Mouse (Mus musculus): ENCODE results near the gene Smad6. TPM values are rescaled to one million over a fixed set of nuclear protein-coding genes. Genes with fewer than 3 reads are reported as not detected.

Gene Smad6
- total RNA-seq (2014; rRNA removed) = 4.1 and 6.0 TPM in 2 replicates
- 11.4 and 12.6 TPM in 2 replicates for polyA plus RNA-seq (2012; rRNA removed)

GRCm38 (mm10) chr9:64021853-64022561 is at the start of gene Smad6:
Smad6 (minus strand) TSS chr9:64022059.
- Histone ChIP-seq H3K4me3 (ENCODE audit: insufficient read depth, low read depth, low read length) (peak within 1 kb of the TSS; percentile 71), H3K79me2 (ENCODE audit: control insufficient read depth, insufficient read depth, low read length) (peaks cover 12% of the 10 kb centered on the region; the same call in 1 of the 2 replicates), H3K4me1 (ENCODE audit: control insufficient read depth, insufficient read depth, low read length) (peaks cover 2% of the 10 kb centered on the region; the same call in 1 of the 2 replicates), H3K9ac (ENCODE audit: low read depth, low read length) (peak within 1 kb of the TSS; percentile 82), H3K36me3 (ENCODE audit: control insufficient read depth, insufficient read depth, low read length) (no peaks in the 10 kb centered on the region), H3K27ac (replicated peaks; ENCODE audit: insufficient read depth, low read depth, low read length) (peak within 1 kb of the TSS; percentile 85), H3K27me3 (ENCODE audit: control insufficient read depth, insufficient read depth, low read length) (no peaks in the 10 kb centered on the region)
- TF ChIP-seq POLR2A (IDR thresholded peaks at IDR 0.05; ENCODE audit: extremely low read depth, insufficient read depth, low read length) (peak; percentile 69), CTCF (IDR thresholded peaks at IDR 0.05; ENCODE audit: low read depth, low read length) (no peak)
- DNase-seq (ENCODE audit: extremely low read depth, low read depth, low spot score) = peak; percentile 89
- under 1% methylated on average over 60 of the region's 60 CpGs for WGBS

GRCm38 (mm10) chr9:64070674-64071073 is 48.8 kb upstream of the Smad6 start:
- WGBS = 93% methylated on average over 5 of the region's 5 CpGs
- Histone ChIP-seq H3K27me3 (ENCODE audit: control insufficient read depth, insufficient read depth, low read length) (no peaks in the 10 kb centered on the region), H3K9ac (ENCODE audit: low read depth, low read length) (no peak overlapping the region), H3K27ac (replicated peaks; ENCODE audit: insufficient read depth, low read depth, low read length) (no peak overlapping the region), H3K79me2 (ENCODE audit: control insufficient read depth, insufficient read depth, low read length) (no peaks in the 10 kb centered on the region), H3K4me1 (ENCODE audit: control insufficient read depth, insufficient read depth, low read length) (peaks cover 10% of the 10 kb centered on the region), H3K4me3 (ENCODE audit: insufficient read depth, low read depth, low read length) (no peak overlapping the region), H3K36me3 (ENCODE audit: control insufficient read depth, insufficient read depth, low read length) (no peaks in the 10 kb centered on the region)
- TF ChIP-seq CTCF (IDR thresholded peaks at IDR 0.05; ENCODE audit: low read depth, low read length) (no peak), POLR2A (IDR thresholded peaks at IDR 0.05; ENCODE audit: extremely low read depth, insufficient read depth, low read length) (no peak)
- no peak for DNase-seq (ENCODE audit: extremely low read depth, low read depth, low spot score)

- Histone ChIP-seq H3K27me3 (ENCODE audit: control insufficient read depth, insufficient read depth, low read length) (no peaks in the 10 kb centered on the region), H3K4me3 (ENCODE audit: insufficient read depth, low read depth, low read length) (no peak overlapping the region), H3K36me3 (ENCODE audit: control insufficient read depth, insufficient read depth, low read length) (no peaks in the 10 kb centered on the region), H3K79me2 (ENCODE audit: control insufficient read depth, insufficient read depth, low read length) (no peaks in the 10 kb centered on the region), H3K27ac (replicated peaks; ENCODE audit: insufficient read depth, low read depth, low read length) (peak overlapping the region; percentile 80), H3K9ac (ENCODE audit: low read depth, low read length) (no peak overlapping the region), H3K4me1 (ENCODE audit: control insufficient read depth, insufficient read depth, low read length) (peaks cover 13% of the 10 kb centered on the region)
- WGBS = 79% methylated on average over 5 of the region's 5 CpGs
- TF ChIP-seq CTCF (IDR thresholded peaks at IDR 0.05; ENCODE audit: low read depth, low read length) (no peak), POLR2A (IDR thresholded peaks at IDR 0.05; ENCODE audit: extremely low read depth, insufficient read depth, low read length) (no peak)
- DNase-seq (ENCODE audit: extremely low read depth, low read depth, low spot score) = no peak
These were observed 47.3 kb upstream of the Smad6 start for GRCm38 (mm10) chr9:64069131-64069530.

GRCm38 (mm10) chr9:64068571-64068970 is 46.7 kb upstream of the Smad6 start:
- H3K9ac ChIP-seq (ENCODE audit: low read depth, low read length) = no peak overlapping the region
- no peaks in the 10 kb centered on the region for H3K79me2 ChIP-seq (ENCODE audit: control insufficient read depth, insufficient read depth, low read length)
- peaks cover 13% of the 10 kb centered on the region for H3K4me1 ChIP-seq (ENCODE audit: control insufficient read depth, insufficient read depth, low read length)
- TF ChIP-seq POLR2A (IDR thresholded peaks at IDR 0.05; ENCODE audit: extremely low read depth, insufficient read depth, low read length) = no peak
- TF ChIP-seq CTCF (IDR thresholded peaks at IDR 0.05; ENCODE audit: low read depth, low read length) = no peak
- 86% methylated on average over 1 of the region's 1 CpGs for WGBS
- H3K27me3 ChIP-seq (ENCODE audit: control insufficient read depth, insufficient read depth, low read length) = no peaks in the 10 kb centered on the region
- peak overlapping the region; percentile 3; the same call in 1 of the 2 replicates for H3K27ac ChIP-seq (replicated peaks; ENCODE audit: insufficient read depth, low read depth, low read length)
- peak; percentile 70 for DNase-seq (ENCODE audit: extremely low read depth, low read depth, low spot score)
- no peak overlapping the region for H3K4me3 ChIP-seq (ENCODE audit: insufficient read depth, low read depth, low read length)
- no peaks in the 10 kb centered on the region for H3K36me3 ChIP-seq (ENCODE audit: control insufficient read depth, insufficient read depth, low read length)

GRCm38 (mm10) chr9:64067787-64068186 is 45.9 kb upstream of the Smad6 start:
- Histone ChIP-seq H3K36me3 (ENCODE audit: control insufficient read depth, insufficient read depth, low read length) (no peaks in the 10 kb centered on the region), H3K27me3 (ENCODE audit: control insufficient read depth, insufficient read depth, low read length) (no peaks in the 10 kb centered on the region), H3K79me2 (ENCODE audit: control insufficient read depth, insufficient read depth, low read length) (no peaks in the 10 kb centered on the region), H3K4me1 (ENCODE audit: control insufficient read depth, insufficient read depth, low read length) (peaks cover 13% of the 10 kb centered on the region), H3K27ac (replicated peaks; ENCODE audit: insufficient read depth, low read depth, low read length) (peak overlapping the region; percentile 49), H3K4me3 (ENCODE audit: insufficient read depth, low read depth, low read length) (no peak overlapping the region), H3K9ac (ENCODE audit: low read depth, low read length) (no peak overlapping the region)
- 94% methylated on average over 5 of the region's 5 CpGs for WGBS
- TF ChIP-seq POLR2A (IDR thresholded peaks at IDR 0.05; ENCODE audit: extremely low read depth, insufficient read depth, low read length) = no peak
- no peak for TF ChIP-seq CTCF (IDR thresholded peaks at IDR 0.05; ENCODE audit: low read depth, low read length)
- no peak for DNase-seq (ENCODE audit: extremely low read depth, low read depth, low spot score)

GRCm38 (mm10) chr9:64060033-64060539 is 38.2 kb upstream of the Smad6 start:
- Histone ChIP-seq H3K79me2 (ENCODE audit: control insufficient read depth, insufficient read depth, low read length) (no peaks in the 10 kb centered on the region), H3K27ac (replicated peaks; ENCODE audit: insufficient read depth, low read depth, low read length) (peak overlapping the region; percentile 33), H3K36me3 (ENCODE audit: control insufficient read depth, insufficient read depth, low read length) (no peaks in the 10 kb centered on the region), H3K27me3 (ENCODE audit: control insufficient read depth, insufficient read depth, low read length) (no peaks in the 10 kb centered on the region), H3K9ac (ENCODE audit: low read depth, low read length) (peak overlapping the region; percentile 25), H3K4me1 (ENCODE audit: control insufficient read depth, insufficient read depth, low read length) (peaks cover 5% of the 10 kb centered on the region; the same call in 1 of the 2 replicates), H3K4me3 (ENCODE audit: insufficient read depth, low read depth, low read length) (peak overlapping the region; percentile 12)
- TF ChIP-seq CTCF (IDR thresholded peaks at IDR 0.05; ENCODE audit: low read depth, low read length) (no peak), POLR2A (IDR thresholded peaks at IDR 0.05; ENCODE audit: extremely low read depth, insufficient read depth, low read length) (no peak)
- DNase-seq (ENCODE audit: extremely low read depth, low read depth, low spot score) = no peak
- WGBS = 10% methylated on average over 30 of the region's 30 CpGs
